Mouse (Mus musculus) natural killer cell, adult 2 months (primary cell): ENCODE measurements at regions not wholly inside any gene's neighbourhood (a gene's known extent, or its start where the extent isn't known, plus 50 kb on each side); places are given as distances from the start of the nearest gene placed in this dataset.
"Not testable (repeated sequence)": the region's sequence is repeated elsewhere in the genome, so short reads cannot be mapped to it uniquely, and the experiment has no call there.

Experiments used
- DNase-seq, 2 experiments: peaks; one replicate each; pipeline ENCODE4 v3.0.0; 2022; ENCODE audit warnings: low spot score in 2 of 2

- DNase-seq, result no peak
Measured at GRCm38 (mm10) chr13:5920422-5920821, 59.1 kb downstream of the Klf6 start.

- DNase-seq, result no peak
Measured at GRCm38 (mm10) chr13:5931433-5931832, 70.2 kb downstream of the Klf6 start.

DNA sequence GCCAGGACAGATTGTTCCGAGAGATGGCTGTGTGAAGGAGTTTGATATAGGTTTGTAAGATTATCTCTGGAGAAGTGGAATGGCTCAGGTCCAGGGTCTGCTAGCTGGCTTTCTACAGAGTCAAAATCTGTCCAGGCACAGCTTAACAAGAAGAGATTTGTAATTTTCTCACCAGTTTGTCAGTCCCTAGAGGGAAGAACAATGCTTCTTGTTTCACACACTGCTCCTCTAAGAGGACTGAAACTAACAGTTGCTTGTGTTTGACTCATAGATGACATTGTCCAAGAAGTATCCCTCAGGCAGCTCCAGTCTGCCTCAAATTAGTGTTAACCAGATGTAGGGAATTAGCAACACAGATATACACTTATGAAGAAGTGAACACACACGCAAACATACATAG is 76.2 kb downstream of the Klf6 start:
- no peak for DNase-seq

DNA sequence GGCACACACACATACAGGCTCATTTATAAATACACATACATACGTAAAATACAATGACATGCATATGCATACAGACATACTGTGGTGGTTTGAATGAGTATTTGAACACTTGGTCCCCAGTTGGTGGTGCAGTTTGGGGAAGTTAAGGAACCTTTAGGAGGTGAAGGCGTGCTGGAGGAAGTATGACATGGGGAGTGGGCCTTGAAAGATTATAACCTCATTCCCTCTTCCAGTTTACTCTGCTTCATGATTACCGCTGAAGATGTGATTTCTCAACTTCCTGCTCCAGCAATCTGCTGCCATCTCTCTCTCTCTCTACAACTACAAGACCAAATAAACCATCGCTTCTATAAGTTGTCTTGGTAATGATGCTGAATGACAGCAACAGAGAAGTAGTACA is 76.7 kb downstream of the Klf6 start:
- DNase-seq, result no peak

DNA sequence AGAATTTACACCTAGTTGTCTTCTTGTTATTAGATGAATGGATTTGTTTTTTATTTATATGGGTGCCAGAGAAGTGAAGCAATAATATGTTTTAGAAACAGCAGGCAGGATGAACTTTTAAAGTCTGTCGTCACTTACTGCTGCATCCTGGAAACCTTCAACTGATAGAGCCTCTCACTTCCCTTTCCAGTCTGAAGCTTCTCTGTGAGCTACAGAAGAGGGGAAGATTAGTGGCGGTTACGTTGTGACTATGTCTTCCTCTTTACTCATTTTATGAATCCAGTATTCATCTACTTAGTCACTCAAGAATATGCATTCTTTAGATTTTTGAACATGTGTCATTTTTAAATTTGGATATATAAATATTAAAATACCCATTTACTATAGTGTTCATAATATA is 78.1 kb downstream of the Klf6 start:
- DNase-seq, result no peak

- DNase-seq, result no peak
Measured at GRCm38 (mm10) chr13:5952863-5953262, 91.6 kb downstream of the Klf6 start.

- not testable (repeated sequence) for DNase-seq
Measured at GRCm38 (mm10) chr13:5955121-5955520, 93.8 kb downstream of the Klf6 start.

GRCm38 (mm10) chr13:5956145-5956544 is 94.9 kb downstream of the Klf6 start:
- peak in 1 of 2 experiments; percentile 9 for DNase-seq

DNA sequence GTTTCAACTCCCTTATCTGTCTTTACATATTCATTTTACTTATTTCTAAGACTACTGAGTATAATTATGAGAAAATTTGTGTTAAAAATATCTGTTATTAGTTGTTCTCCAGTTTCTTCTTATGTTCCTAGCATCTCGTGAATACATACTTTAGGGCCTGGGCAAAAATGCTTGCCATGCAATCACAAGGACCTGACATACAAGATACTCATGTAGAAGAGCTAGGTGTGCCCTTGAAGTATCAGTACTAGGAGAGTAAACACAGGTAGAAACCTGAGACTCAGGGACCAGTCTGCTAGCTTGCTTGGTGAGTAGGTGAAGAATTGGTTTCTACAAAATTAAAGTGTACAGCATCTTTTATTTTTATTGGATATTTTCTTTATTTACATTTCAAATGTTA is 101.7 kb downstream of the Klf6 start:
- no peak for DNase-seq

DNA sequence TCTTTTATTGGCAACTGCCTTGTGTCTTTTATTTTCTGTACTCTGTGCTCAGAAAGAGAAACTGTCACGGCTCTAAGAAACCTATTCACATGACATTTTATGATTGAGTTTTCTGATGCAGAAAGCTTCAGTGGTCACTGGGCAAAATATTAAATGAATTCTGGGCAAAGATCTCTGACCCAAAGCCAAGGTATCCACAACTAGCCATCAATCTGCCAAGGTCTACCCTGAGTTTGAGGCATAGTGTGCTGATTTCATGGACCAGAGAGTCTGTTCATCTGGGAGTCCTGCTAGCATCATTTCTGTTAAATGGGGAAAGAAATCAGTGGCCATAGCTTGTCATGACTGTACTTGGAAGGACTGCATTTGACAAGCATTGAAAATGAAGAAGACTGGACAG is 103.3 kb downstream of the Klf6 start:
- DNase-seq, result no peak

DNA sequence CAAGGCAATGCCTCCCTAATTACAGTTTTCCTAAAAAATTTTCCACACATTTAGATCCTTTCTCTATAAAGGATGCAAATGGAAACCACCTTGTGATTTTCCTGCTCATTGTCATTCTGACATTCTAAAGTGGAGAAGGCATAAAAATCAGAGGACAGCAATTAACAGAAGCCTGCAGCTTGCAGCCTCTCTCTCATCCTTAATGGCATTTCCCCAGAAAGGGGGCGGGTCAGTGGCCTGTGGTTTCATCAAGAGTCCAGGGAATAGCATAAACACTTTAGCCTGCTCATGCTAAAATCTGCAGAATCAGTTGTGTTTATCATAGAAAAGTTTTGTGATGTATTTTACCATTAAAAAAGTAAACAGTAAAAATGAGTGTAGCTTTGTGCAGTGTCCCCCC is 117.3 kb downstream of the Klf6 start:
- no peak for DNase-seq

DNA sequence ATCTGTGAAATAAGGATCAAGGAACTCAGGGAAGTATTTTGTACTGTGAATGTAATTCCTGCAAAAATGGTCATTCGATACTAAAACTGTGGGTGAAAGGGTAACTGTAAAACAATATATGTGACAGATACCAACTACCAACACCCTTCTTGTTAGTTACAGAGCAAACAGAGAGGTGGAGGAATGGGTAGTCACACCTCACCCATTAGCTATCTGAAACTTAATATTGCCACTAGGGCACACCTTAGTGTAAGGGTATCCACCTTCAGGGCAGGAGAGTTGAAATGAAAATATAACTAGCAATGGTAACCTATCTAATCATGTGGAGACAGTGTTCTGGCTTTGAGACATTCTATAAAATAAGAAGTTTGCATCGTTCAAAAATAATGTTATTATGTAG is 126.2 kb downstream of the Klf6 start:
- no peak for DNase-seq

DNA sequence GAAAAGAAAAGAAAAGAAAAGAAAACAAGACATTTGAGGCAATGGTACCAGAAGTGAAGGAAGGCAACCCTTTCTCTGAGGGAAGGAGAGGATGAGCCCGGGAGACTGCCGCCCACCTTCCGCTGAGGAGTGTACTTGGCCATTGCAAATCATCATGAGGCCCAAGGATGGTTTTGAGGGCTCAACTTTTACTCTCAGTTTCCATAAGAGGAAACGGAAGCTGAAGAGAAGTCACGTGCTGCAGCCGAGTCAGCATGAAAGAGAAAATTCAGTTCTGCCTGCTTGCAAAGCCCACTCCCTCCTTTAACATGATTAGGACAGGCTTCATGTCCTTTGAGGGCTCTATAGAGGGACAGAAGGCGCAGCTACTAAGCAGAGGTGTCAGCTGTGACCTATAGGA is 127.1 kb downstream of the Klf6 start:
- DNase-seq, result no peak

GRCm38 (mm10) chr13:6000559-6001217 is 139.4 kb downstream of the Klf6 start:
- DNase-seq, result no peak

- DNase-seq, result no peak
Measured at GRCm38 (mm10) chr13:6001218-6001564, 139.9 kb downstream of the Klf6 start.

GRCm38 (mm10) chr13:6005901-6006300 is 144.6 kb downstream of the Klf6 start:
- DNase-seq, result no peak

- DNase-seq, result no peak
Measured at GRCm38 (mm10) chr13:6009671-6010070, 148.4 kb downstream of the Klf6 start.

DNA sequence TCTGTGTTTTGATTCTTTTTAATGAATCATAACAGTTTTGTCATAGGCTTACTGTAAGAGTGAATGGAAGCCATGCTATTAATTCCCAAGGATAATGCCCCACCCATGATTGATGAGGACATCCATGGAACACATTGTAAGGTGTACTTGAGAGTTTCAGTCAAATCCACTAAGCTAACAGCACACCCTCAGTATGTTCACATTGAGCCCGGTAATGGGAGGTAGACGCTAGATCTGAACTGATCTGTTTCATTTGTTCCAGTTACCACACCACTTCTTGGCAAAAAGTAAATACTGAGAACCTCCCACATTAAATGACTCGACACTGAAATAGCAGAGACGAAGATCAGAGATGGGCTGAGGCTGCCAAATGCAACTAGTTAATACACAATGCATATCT is 165.9 kb downstream of the Klf6 start:
- no peak for DNase-seq

GRCm38 (mm10) chr13:6028878-6029277 is 167.6 kb downstream of the Klf6 start:
- no peak for DNase-seq

- DNase-seq, result no peak
Measured at GRCm38 (mm10) chr13:6029461-6029860, 168.2 kb downstream of the Klf6 start.

- DNase-seq, result no peak
Measured at GRCm38 (mm10) chr13:6030128-6030527, 168.8 kb downstream of the Klf6 start.

- DNase-seq, result no peak
Measured at GRCm38 (mm10) chr13:6040132-6040531, 178.8 kb downstream of the Klf6 start.

- DNase-seq, result no peak
Measured at GRCm38 (mm10) chr13:6040663-6041062, 179.4 kb downstream of the Klf6 start.

- DNase-seq, result no peak
Measured at GRCm38 (mm10) chr13:6042495-6042894, 181.2 kb downstream of the Klf6 start.
